Mouse (Mus musculus) heart, embryonic 12.5 days (tissue): Measurements from ENCODE around the gene Thop1. TPM values are rescaled to one million over a fixed set of nuclear protein-coding genes. Genes with fewer than 3 reads are reported as not detected.

Experiments
- ATAC-seq: fragments of 200-750 bp; cut with Nextera tagmentation; 2 replicates; pipeline ENCODE4 v1.8.0; 2017; ENCODE audit warnings: moderate TSS enrichment, moderate library complexity; ENCODE audit not compliant: insufficient number of reproducible peaks, low FRiP score
- H3K27ac ChIP-seq: fragments of 300-500 bp; sonication (generic); 2 replicates; pipeline ENCODE4 v1.5.1; 2016; ENCODE audit warnings: mild to moderate bottlenecking, moderate library complexity; ENCODE audit not compliant: poor library complexity, severe bottlenecking
- H3K27me3 ChIP-seq: fragments of 300-500 bp; sonication (generic); replicated peaks from 2 replicates; pipeline ENCODE4 v1.6.1; 2016; ENCODE audit warnings: mild to moderate bottlenecking, moderate library complexity
- H3K36me3 ChIP-seq: fragments of 300-500 bp; sonication (generic); 2 replicates; pipeline ENCODE4 v1.6.1; 2016; ENCODE audit warnings: mild to moderate bottlenecking, moderate library complexity
- H3K4me1 ChIP-seq: fragments of 300-500 bp; sonication (generic); replicated peaks from 2 replicates; pipeline ENCODE4 v1.6.1; 2016; ENCODE audit warnings: mild to moderate bottlenecking
- H3K4me2 ChIP-seq: fragments of 300-500 bp; sonication (generic); 2 replicates; pipeline ENCODE4 v1.6.1; 2016; ENCODE audit warnings: mild to moderate bottlenecking, moderate library complexity
- H3K4me3 ChIP-seq: fragments of 300-500 bp; sonication (generic); 2 replicates; pipeline ENCODE4 v1.5.1; 2016; ENCODE audit warnings: mild to moderate bottlenecking
- H3K9ac ChIP-seq: fragments of 300-500 bp; sonication (generic); 2 replicates; pipeline ENCODE4 v1.6.1; 2016; ENCODE audit warnings: mild to moderate bottlenecking, moderate library complexity
- H3K9me3 ChIP-seq: fragments of 300-500 bp; sonication (generic); replicated peaks from 2 replicates; pipeline ENCODE4 v1.6.1; 2016; ENCODE audit warnings: mild to moderate bottlenecking, moderate library complexity
- WGBS: fragments of 180-500 bp; shearing (Covaris S2); methylation state at CpG from one replicate; pipeline ENCODE4 v1.1.7; 2016; 5-methylcytosine and 5-hydroxymethylcytosine counted together
- polyA plus RNA-seq: library from polyadenylated mRNA; unstranded; fragments of >200 nt; fragmentation: Nextera tagmentation; extraction: Ambion mirVana; gene quantifications from 2 replicates; pipeline ENCODE4 v1.2.1, GENCODE M21; 2016

The Thop1 gene
- polyA plus RNA-seq, result 35.5 and 36.6 TPM in 2 replicates

- under 1% methylated on average over 35 of the region's 35 CpGs for WGBS
- no peaks in the 10 kb centered on the region for H3K27me3 ChIP-seq
- ATAC-seq, result peak; percentile 95
- H3K4me1 ChIP-seq, result peaks cover 15% of the 10 kb centered on the region
- H3K9me3 ChIP-seq, result no peaks in the 10 kb centered on the region
- peak within 1 kb of the TSS; percentile 75 for H3K4me3 ChIP-seq
- peaks cover 22% of the 10 kb centered on the region for H3K36me3 ChIP-seq
- peak within 1 kb of the TSS; percentile 85 for H3K9ac ChIP-seq
- H3K27ac ChIP-seq, result no peak within 1 kb of the TSS; the same call in 1 of the 2 replicates
- peak within 1 kb of the TSS; percentile 77 for H3K4me2 ChIP-seq
These were observed at the start of gene Thop1 for GRCm38 (mm10) chr10:81069836-81070235. Thop1 (plus strand) TSS chr10:81070035.

DNA sequence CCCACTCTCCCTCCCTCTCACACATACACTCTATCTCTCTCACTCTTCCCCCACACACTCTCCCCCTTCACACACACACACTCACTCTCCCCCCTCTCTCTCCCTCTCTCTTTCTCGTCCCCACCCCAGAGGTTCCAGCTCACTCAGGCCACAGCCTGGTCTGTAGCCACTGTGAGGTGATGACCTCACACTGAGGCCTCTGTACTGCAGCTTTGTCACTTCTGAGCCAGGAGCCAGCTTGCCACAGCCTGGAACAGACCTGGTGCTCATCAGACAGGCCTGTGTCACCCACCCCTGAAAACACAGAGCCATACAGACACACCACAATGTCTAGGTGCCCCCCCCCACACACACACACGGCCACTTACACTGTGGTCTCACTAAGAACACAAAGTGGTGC is 49.6 kb upstream of the Thop1 start:
- Histone ChIP-seq H3K4me2 (no peak overlapping the region), H3K36me3 (no peaks in the 10 kb centered on the region), H3K27me3 (peaks cover 51% of the 10 kb centered on the region), H3K27ac (no peak overlapping the region), H3K9ac (no peak overlapping the region), H3K9me3 (peaks cover 3% of the 10 kb centered on the region; the same call in 1 of the 2 replicates), H3K4me3 (no peak overlapping the region), H3K4me1 (peaks cover 7% of the 10 kb centered on the region)
- 38% methylated on average over 2 of the region's 2 CpGs for WGBS
- no peak for ATAC-seq

- no peak overlapping the region for H3K4me3 ChIP-seq
- no peak overlapping the region for H3K9ac ChIP-seq
- 8% methylated on average over 26 of the region's 26 CpGs for WGBS
- ATAC-seq, result no peak
- peaks cover 57% of the 10 kb centered on the region for H3K27me3 ChIP-seq
- peaks cover 3% of the 10 kb centered on the region; the same call in 1 of the 2 replicates for H3K9me3 ChIP-seq
- H3K4me2 ChIP-seq, result peak overlapping the region; percentile 30
- no peaks in the 10 kb centered on the region for H3K36me3 ChIP-seq
- H3K27ac ChIP-seq, result no peak overlapping the region
- H3K4me1 ChIP-seq, result peaks cover 10% of the 10 kb centered on the region
These were observed 48.2 kb upstream of the Thop1 start for GRCm38 (mm10) chr10:81021547-81022110.

GRCm38 (mm10) chr10:81022744-81023143 is 47.1 kb upstream of the Thop1 start:
- H3K27me3 ChIP-seq, result peaks cover 57% of the 10 kb centered on the region
- 53% methylated on average over 8 of the region's 8 CpGs for WGBS

GRCm38 (mm10) chr10:81024346-81024937 is 45.4 kb upstream of the Thop1 start:
- H3K27ac ChIP-seq, result no peak overlapping the region
- H3K4me1 ChIP-seq, result peaks cover 18% of the 10 kb centered on the region
- H3K9ac ChIP-seq, result no peak overlapping the region
- H3K4me2 ChIP-seq, result no peak overlapping the region
- 61% methylated on average over 5 of the region's 5 CpGs for WGBS
- peaks cover 3% of the 10 kb centered on the region; the same call in 1 of the 2 replicates for H3K9me3 ChIP-seq
- peaks cover 57% of the 10 kb centered on the region for H3K27me3 ChIP-seq
- ATAC-seq, result no peak
- H3K4me3 ChIP-seq, result no peak overlapping the region
- no peaks in the 10 kb centered on the region for H3K36me3 ChIP-seq

More at GRCm38 (mm10) chr10:81022744-81023143, 47.1 kb upstream of the Thop1 start:
- peaks cover 3% of the 10 kb centered on the region; the same call in 1 of the 2 replicates for H3K9me3 ChIP-seq
- ATAC-seq, result no peak
- no peak overlapping the region for H3K4me2 ChIP-seq
- peaks cover 18% of the 10 kb centered on the region for H3K4me1 ChIP-seq
- H3K9ac ChIP-seq, result no peak overlapping the region
- H3K27ac ChIP-seq, result no peak overlapping the region
- no peaks in the 10 kb centered on the region for H3K36me3 ChIP-seq
- no peak overlapping the region for H3K4me3 ChIP-seq

GRCm38 (mm10) chr10:81025047-81025621 is 44.7 kb upstream of the Thop1 start:
- peaks cover 3% of the 10 kb centered on the region; the same call in 1 of the 2 replicates for H3K36me3 ChIP-seq
- H3K9me3 ChIP-seq, result peaks cover 3% of the 10 kb centered on the region; the same call in 1 of the 2 replicates
- no peak for ATAC-seq
- peak overlapping the region; percentile 29 for H3K4me3 ChIP-seq
- WGBS, result 2% methylated on average over 26 of the region's 43 CpGs
- 0 out of 2 replicates have a peak overlapping the region, but pooled peaks have one; percentile 27 for H3K9ac ChIP-seq
- H3K4me2 ChIP-seq, result peak overlapping the region; percentile 59
- H3K27ac ChIP-seq, result no peak overlapping the region
- H3K4me1 ChIP-seq, result peaks cover 18% of the 10 kb centered on the region
- H3K27me3 ChIP-seq, result peaks cover 59% of the 10 kb centered on the region

DNA sequence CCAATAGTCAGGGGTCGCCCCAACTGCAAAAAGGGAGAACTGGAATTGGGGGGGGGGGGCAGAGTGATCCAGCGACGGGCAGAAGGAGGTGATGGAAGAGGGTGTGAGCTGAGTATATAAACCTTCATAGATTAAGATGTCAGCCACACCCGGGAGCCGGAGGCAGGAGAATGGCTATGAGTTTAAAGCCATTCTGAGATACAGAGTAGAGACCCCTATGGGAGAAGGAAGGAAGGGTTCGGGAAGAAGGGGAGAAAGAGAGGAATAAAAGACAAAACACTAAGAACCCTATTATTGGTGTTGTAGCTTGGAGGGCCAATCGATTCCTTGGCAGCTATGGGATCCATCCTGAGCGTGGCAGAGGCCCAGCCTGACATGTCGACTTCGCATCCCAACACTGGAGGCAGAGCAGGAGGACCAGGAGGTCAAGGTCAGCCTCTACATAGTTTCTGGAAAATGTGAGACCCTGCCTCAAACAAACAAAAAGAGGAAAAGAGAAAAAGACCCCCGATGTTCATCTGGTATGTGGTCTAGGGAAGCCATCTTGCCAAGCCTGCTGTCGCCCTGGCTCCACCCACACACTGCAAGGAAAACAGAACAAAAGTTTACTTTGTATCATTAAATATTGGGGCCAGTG is 44.1 kb upstream of the Thop1 start, which contains the start of gene Diras1:
Gene Diras1 (minus strand): TSS at position 24 of the 637 bp plus-strand sequence.
- ATAC-seq, result no peak
- H3K9me3 ChIP-seq, result peaks cover 3% of the 10 kb centered on the region; the same call in 1 of the 2 replicates
- H3K27ac ChIP-seq, result no peak within 1 kb of the TSS
- H3K36me3 ChIP-seq, result peaks cover 10% of the 10 kb centered on the region
- 0 out of 2 replicates have a peak within 1 kb of the TSS, but pooled peaks have one; percentile 27 for H3K9ac ChIP-seq
- H3K4me1 ChIP-seq, result peaks cover 18% of the 10 kb centered on the region
- peaks cover 56% of the 10 kb centered on the region for H3K27me3 ChIP-seq
- 49% methylated on average over 12 of the region's 12 CpGs for WGBS
- peak within 1 kb of the TSS; percentile 59 for H3K4me2 ChIP-seq
- H3K4me3 ChIP-seq, result peak within 1 kb of the TSS; percentile 29

DNA sequence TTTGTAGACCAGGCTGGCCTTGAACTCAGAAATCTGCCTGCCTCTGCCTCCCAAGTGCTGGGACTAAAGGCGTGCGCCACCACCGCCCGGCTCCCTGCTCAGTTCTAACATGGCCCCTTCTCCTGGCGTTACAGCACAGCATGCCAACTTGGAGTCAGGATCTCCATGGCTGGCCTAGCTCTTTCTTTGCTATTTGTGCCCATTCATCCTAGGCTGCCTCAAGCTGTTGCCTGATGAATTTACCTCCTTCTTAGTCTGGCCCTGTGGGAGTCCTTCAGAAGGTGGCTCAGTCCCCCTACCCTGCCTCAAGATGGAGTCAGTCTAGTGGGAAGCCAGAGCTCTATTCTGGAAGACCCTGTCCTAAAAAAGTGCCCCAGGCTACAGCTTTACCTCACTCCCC is 43.0 kb upstream of the Thop1 start:
- H3K9me3 ChIP-seq, result peaks cover 3% of the 10 kb centered on the region; the same call in 1 of the 2 replicates
- H3K4me2 ChIP-seq, result no peak overlapping the region
- no peak for ATAC-seq
- H3K27ac ChIP-seq, result no peak overlapping the region
- H3K36me3 ChIP-seq, result peaks cover 20% of the 10 kb centered on the region
- WGBS, result 78% methylated on average over 5 of the region's 5 CpGs
- no peak overlapping the region for H3K4me3 ChIP-seq
- peaks cover 17% of the 10 kb centered on the region for H3K4me1 ChIP-seq
- peaks cover 45% of the 10 kb centered on the region for H3K27me3 ChIP-seq
- no peak overlapping the region for H3K9ac ChIP-seq

DNA sequence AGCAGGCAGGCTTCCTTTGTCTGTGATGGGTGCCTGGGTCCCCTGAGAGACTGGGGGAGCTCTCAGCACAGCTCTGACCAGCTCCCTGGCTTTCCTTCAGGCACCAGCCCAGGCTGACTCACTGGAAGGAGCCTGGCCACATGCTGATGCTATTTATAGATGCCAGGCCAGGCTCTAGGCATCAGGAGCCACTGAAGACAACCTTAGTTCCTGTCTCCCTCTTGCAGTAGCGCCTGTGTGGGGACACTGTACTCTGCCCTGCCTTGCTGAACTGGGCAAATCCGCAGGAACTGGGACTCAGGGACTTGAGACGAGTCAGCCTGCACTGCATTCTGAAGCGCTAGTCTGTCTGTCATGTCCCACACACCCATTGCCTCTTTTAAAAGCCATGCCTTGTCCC is 42.5 kb upstream of the Thop1 start:
- Histone ChIP-seq H3K27ac (no peak overlapping the region; the same call in 1 of the 2 replicates), H3K4me2 (no peak overlapping the region), H3K4me1 (peaks cover 14% of the 10 kb centered on the region), H3K9ac (no peak overlapping the region), H3K4me3 (no peak overlapping the region), H3K9me3 (peaks cover 3% of the 10 kb centered on the region; the same call in 1 of the 2 replicates), H3K36me3 (peaks cover 24% of the 10 kb centered on the region), H3K27me3 (peaks cover 41% of the 10 kb centered on the region)
- ATAC-seq, result no peak
- 44% methylated on average over 4 of the region's 4 CpGs for WGBS

- no peak overlapping the region for H3K9ac ChIP-seq
- ATAC-seq, result no peak
- no peak overlapping the region for H3K4me3 ChIP-seq
- peaks cover 32% of the 10 kb centered on the region for H3K36me3 ChIP-seq
- H3K9me3 ChIP-seq, result no peaks in the 10 kb centered on the region
- peaks cover 14% of the 10 kb centered on the region for H3K4me1 ChIP-seq
- peaks cover 32% of the 10 kb centered on the region for H3K27me3 ChIP-seq
- no peak overlapping the region for H3K27ac ChIP-seq
- H3K4me2 ChIP-seq, result no peak overlapping the region
These were observed 41.6 kb upstream of the Thop1 start for GRCm38 (mm10) chr10:81028219-81028618.

DNA sequence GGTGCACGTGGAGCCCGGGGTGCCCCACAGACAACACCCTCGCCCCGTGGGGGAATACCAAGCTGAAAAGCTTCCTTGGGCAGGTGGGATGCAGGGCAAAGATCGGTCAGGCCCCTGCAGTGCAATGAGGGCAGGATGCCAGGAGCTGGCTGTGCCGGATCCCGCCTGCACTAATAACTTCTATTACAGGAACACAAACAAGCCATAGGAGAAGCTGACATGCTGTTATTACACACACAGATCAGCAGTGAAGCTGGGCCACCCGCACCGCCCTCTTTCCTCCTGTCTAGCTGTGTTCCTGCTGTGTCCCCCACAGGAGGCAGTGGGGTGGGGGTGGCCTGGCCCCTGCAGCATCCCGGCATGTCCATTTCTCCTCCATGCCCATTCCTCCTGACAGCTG is 40.8 kb upstream of the Thop1 start:
- 72% methylated on average over 10 of the region's 10 CpGs for WGBS
- peaks cover 24% of the 10 kb centered on the region for H3K27me3 ChIP-seq
- H3K9ac ChIP-seq, result no peak overlapping the region
- peaks cover 35% of the 10 kb centered on the region for H3K36me3 ChIP-seq
- H3K4me1 ChIP-seq, result peaks cover 14% of the 10 kb centered on the region
- no peak for ATAC-seq
- H3K4me2 ChIP-seq, result no peak overlapping the region
- H3K9me3 ChIP-seq, result no peaks in the 10 kb centered on the region
- no peak overlapping the region for H3K4me3 ChIP-seq
- no peak overlapping the region for H3K27ac ChIP-seq
